Mouse (Mus musculus) embryonic facial prominence, embryonic 11.5 days (tissue): Measurements from ENCODE around the gene Padi1. TPM values are rescaled to one million over a fixed set of nuclear protein-coding genes. Genes with fewer than 3 reads are reported as not detected.

Experiments
- polyA plus RNA-seq: library from polyadenylated mRNA; unstranded; fragments of >200 nt; fragmentation: Nextera tagmentation; extraction: Ambion mirVana; gene quantifications from 2 replicates; pipeline ENCODE4 v1.2.1, GENCODE M21; 2014

Gene Padi1
- polyA plus RNA-seq, 1 experiment from 2014 or later = 0.13 TPM

Other genes with a start within 250 kb of the Padi1 start
- 8.7 and 10.5 TPM in 2 replicates for gene Arhgef10l, start 179.8 kb downstream of the Padi1 start, polyA plus RNA-seq
- 69.8 and 87.5 TPM in 2 replicates for gene Rcc2, start 145.2 kb downstream of the Padi1 start, polyA plus RNA-seq
- not detected in 2 replicates for gene Padi6, start 103.1 kb downstream of the Padi1 start, polyA plus RNA-seq
- 0.18 and 0.20 TPM in 2 replicates for gene Padi4, start 71.5 kb downstream of the Padi1 start, polyA plus RNA-seq
- gene Padi3, start 35.1 kb downstream of the Padi1 start, polyA plus RNA-seq = not detected in 2 replicates
- gene Padi2, start 60.6 kb upstream of the Padi1 start, polyA plus RNA-seq = 2.4 and 2.5 TPM in 2 replicates
- gene Sdhb, start 115.4 kb upstream of the Padi1 start, polyA plus RNA-seq = 428 and 430 TPM in 2 replicates
- 19.8 and 26.1 TPM in 2 replicates for gene Atp13a2, start 141.1 kb upstream of the Padi1 start, polyA plus RNA-seq
- 409 and 469 TPM in 2 replicates for gene Mfap2, start 164.6 kb upstream of the Padi1 start, polyA plus RNA-seq
- 6.8 and 7.5 TPM in 2 replicates for gene Crocc, start 214.8 kb upstream of the Padi1 start, polyA plus RNA-seq
- gene Necap2, start 232.6 kb upstream of the Padi1 start, polyA plus RNA-seq = 57.0 and 64.9 TPM in 2 replicates
- not detected in 2 replicates for gene Spata21, start 242.6 kb upstream of the Padi1 start, polyA plus RNA-seq